Mouse (Mus musculus): ENCODE results near the gene Bend6. TPM values are rescaled to one million over a fixed set of nuclear protein-coding genes. Genes with fewer than 3 reads are reported as not detected.

The Bend6 gene
- polyA plus RNA-seq (2017; shearing (Covaris generic)): 2.8 TPM

GRCm38 (mm10) chr1:33907421-33908190 lies at the start of gene Bend6:
TSS of gene Bend6 (minus strand) at chr1:33907816.

DNA sequence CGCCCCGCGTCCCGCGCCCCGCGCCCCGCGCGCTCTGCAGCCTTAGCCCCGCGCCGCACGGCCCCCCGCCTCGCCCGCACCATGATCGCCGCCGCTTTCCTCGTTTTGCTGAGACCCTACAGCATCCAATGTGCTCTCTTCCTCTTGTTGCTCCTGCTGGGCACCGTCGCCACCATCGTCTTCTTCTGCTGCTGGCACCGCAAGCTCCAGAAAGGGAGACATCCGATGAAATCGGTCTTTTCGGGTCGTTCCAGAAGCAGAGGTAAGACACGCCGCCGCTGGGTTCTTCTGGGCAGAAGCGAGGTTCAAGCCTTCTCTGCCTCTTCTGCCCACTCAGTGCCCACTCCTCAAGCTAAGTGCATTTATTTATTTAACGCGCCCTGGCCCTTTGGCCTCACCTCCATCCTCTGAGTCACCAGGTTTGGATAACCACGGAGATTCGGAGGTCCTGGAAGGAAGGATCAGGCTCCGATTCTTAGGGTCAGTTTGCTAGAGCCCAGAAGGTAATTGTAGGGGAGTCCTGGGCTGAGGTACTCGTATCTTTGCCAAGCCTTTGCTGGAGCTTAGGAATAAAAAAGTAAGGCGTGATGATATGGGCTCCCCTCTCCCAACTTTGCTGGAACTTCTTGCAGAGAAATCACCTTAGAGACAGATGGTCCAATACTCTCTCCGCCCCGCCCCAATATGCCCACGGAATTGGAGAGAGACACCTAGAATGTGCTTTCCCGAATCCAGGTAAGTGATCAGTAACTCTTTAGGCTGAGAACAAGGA lies 761 bp upstream of the Bend6 start, which contains the start of gene Dst:
Gene Dst (plus strand): TSS at position 35 of the 772 bp plus-strand sequence.

GRCm38 (mm10) chr1:33813868-33814794 lies 93.5 kb downstream of the Bend6 start, which contains the start of gene Zfp451:
TSS of gene Zfp451 (minus strand) at chr1:33814595.

Other genes with a start within 250 kb of the Bend6 start
- 12.9 TPM for gene Prim2, start 238.0 kb downstream of the Bend6 start, polyA plus RNA-seq (2017; shearing (Covaris generic))
- 8.9 TPM for gene Rab23, start 187.9 kb downstream of the Bend6 start, polyA plus RNA-seq (2017; shearing (Covaris generic))
- 2.9 TPM for gene Bag2, start 150.0 kb downstream of the Bend6 start, polyA plus RNA-seq (2017; shearing (Covaris generic))
- 20.9 TPM for gene Zfp451, start 93.2 kb downstream of the Bend6 start, polyA plus RNA-seq (2017; shearing (Covaris generic))
- 26.2 TPM for gene Dst, start 409 bp upstream of the Bend6 start, polyA plus RNA-seq (2017; shearing (Covaris generic))